21 mouse cellular contexts compared by ENCODE assay signal in the genomic region with DNA sequence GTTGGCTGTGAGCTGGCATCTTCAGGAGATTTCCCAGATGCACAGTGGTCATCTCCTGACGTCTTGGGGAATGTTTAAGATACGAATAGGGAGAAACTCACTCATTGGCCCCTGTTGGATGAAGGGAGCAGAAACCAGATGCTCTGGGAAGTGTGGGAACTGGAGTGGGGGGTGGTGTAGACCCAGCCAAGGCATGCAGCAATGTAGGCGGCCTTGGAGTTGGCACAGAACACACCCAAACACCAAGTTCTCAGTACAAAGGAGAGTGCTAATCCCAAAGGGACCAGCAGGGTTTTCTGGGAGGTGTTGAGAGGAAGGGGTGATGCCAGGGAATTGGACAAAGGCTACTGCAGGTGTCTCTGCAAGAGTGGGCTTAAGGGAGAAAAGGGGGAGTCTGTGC. TPM values are rescaled to one million over a fixed set of nuclear protein-coding genes. Genes with fewer than 3 reads are reported as not detected.
"Had no signal": no experiment of that assay in that cellular context is flagged by ENCODE, and none has a peak within 500 bp of the region (broad histone marks: within the 10 kb centered on the region; RNA-seq: fewer than 3 reads in every experiment).

No protein-coding gene starts in this region.

- ATAC-seq: inflammation-experienced regulatory T-cells, adult 6 months; intestine, embryonic 16.5 days had no signal

- DNase-seq: kidney, adult 18-20 months; kidney, adult 9 months; kidney, postnatal 14 days; kidney, postnatal 4 days; liver, embryonic 13.5 days; lung, adult 2 months; lung, postnatal 14 days; lung, postnatal 4 days; midbrain, embryonic 14.5 days; right cerebral cortex, postnatal 14 days; spleen, adult 18-20 months; thymus, adult 18-20 months; thymus, postnatal 36 days had no signal

RNA-seq across cellular contexts. Expression of a gene that starts 35.9 kb away (rescaled TPM):
- total RNA-seq: left cerebral cortex, adult 18-20 months; left cerebral cortex, postnatal 10 days; left cerebral cortex, postnatal 36 days; liver, adult 2 months; megakaryocyte progenitor cell, adult 5-6 weeks; midbrain, postnatal 0 days had no signal
